Mouse (Mus musculus) embryonic stem cell, embryonic (primary cell): ENCODE data around the gene Erich4.

Source experiments
- CTCF ChIA-PET, 4 experiments: fragments of 300-600 bp in 2 of 4; fragments of 350-600 bp in 2 of 4; sonication (Branson Sonifier 250); formaldehyde crosslinking; loops; one replicate each; lab custom pipeline; 2022; ENCODE audit warnings: inconsistent platforms in 2 of 4; lab: Charles Lee
- POLR2A ChIA-PET, 4 experiments: fragments of 300-600 bp in 2 of 4; fragments of 350-600 bp in 2 of 4; sonication (Branson Sonifier 250); formaldehyde crosslinking; loops; one replicate each; lab custom pipeline; 2022; ENCODE audit warnings: antibody characterized with exemption in 4 of 4, inconsistent platforms in 1 of 4; lab: Charles Lee

Gene Erich4

DNA sequence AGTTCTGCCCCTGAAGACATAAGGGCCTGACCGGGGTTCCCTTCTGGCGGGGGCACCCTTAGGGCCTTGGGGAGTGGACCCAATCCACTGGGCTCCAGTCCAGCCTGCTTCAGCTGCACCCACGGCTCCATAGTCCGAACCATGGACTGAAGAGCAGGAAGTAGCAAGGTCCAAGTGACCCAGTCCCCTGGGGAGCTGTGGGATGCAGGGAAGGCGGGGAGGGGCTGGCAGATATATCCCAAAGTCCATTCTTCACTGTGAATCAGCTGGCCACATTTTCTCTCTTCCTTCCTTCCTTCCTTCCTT is at the start of gene Erich4:
Gene Erich4 (minus strand): TSS at position 187 of the 306 bp plus-strand sequence.
- CTCF ChIA-PET: interaction anchor here in 1 of 4 experiments (1.1 to 1.6 kb wide), 2 partner anchors 8 to 16 kb away, joined by 3 to 7 read pairs; no protein-coding TSS in a partner anchor
- POLR2A ChIA-PET: interaction anchor here in 2 of 4 experiments (0.5 to 1.6 kb wide), 4 partner anchors 9 to 219 kb away, joined by 3 to 4 read pairs (median 4); no protein-coding TSS in a partner anchor

DNA sequence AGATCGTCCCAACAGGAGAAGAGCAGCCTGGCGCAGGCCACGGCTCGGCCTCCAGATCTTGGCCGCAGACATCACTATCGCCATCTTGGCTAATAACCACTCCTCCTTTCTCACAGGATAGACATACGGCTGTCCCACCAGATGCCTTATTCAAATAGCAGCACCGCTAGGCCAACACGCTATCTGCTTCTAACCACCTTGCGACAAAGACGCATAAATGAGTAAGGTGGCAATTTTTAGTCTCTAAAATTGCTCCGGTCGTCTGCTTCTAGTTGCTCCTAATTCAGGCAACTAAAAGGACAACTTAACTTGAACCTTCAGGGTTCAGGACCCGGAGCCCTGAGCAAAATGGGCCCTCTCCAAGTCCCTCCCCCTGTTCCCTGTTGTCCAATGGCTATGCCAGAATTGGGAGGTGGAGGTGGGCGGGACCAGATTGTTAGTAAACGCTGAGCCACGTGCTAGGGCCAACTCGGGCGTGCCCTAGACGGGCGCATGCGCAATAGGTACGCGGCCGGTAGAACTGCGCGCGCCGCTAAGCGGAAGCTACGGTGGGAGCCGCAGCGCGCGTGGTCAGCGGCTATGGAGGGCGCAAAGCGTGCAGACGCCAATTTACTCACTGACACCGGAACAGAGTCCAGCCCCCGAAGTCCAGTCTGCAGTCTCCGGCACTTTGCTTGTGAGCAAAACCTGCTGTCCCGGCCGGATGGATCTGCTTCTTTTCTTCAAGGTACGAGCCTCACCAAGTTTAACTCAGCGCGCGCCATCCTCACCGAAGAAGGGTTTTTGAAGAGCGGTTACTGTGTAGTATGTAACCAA is 43.2 kb upstream of the Erich4 start, which contains the start of the genes Bckdha and Exosc5:
Gene Bckdha (minus strand): TSS at position 325 of the 816 bp plus-strand sequence.
Gene Exosc5 (plus strand): TSS at position 508 of the 816 bp plus-strand sequence.
- ChIA-PET CTCF (interaction anchor here in 3 of 4 experiments (0.6 to 1.5 kb wide), 6 partner anchors 9 to 1781 kb away, joined by 3 to 5 read pairs (median 4); partner anchors contain the start of gene B9d2 (in 1 of the 3)), POLR2A (interaction anchor here in 3 of 4 experiments (0.6 to 8.5 kb wide), 28 partner anchors 9 to 1454 kb away, joined by 3 to 73 read pairs (median 3); partner anchors contain the start of genes B9d2 (in 2 of the 3), Tmem91 (in 2 of the 3), Dmac2 (in 1 of the 3) and Hnrnpul1 (in 1 of the 3))

DNA sequence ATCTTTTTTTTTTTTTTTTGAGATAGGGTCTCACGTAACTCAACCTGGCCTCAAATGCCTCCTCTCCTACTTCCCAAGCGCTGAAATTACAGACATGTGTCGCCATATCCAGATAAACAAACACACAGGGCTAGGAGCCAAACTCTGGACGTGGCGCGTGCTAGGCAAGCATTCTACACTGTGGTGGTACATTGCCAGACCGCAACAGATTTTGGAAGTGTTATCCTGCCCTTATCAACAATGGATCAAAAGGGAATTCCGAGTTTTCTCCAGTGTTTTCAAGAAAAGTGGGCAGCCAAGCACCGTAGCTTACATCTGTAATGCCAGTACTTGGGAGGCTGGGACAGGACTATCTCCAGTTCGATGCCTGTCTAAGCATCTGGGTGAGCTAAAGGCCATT is 42.1 kb upstream of the Erich4 start:
- POLR2A ChIA-PET: interaction anchor here in 3 of 4 experiments (0.6 to 8.5 kb wide), 9 partner anchors 10 to 125 kb away, joined by 3 to 73 read pairs (median 6); partner anchors contain the start of genes B9d2 (in 1 of the 3) and Dmac2 (in 1 of the 3)
- CTCF ChIA-PET: interaction anchor here in 1 of 4 experiments (0.7 kb wide), 1 partner anchor 1259 kb away, joined by 4 read pairs; the partner anchor contains the start of gene Smg9

DNA sequence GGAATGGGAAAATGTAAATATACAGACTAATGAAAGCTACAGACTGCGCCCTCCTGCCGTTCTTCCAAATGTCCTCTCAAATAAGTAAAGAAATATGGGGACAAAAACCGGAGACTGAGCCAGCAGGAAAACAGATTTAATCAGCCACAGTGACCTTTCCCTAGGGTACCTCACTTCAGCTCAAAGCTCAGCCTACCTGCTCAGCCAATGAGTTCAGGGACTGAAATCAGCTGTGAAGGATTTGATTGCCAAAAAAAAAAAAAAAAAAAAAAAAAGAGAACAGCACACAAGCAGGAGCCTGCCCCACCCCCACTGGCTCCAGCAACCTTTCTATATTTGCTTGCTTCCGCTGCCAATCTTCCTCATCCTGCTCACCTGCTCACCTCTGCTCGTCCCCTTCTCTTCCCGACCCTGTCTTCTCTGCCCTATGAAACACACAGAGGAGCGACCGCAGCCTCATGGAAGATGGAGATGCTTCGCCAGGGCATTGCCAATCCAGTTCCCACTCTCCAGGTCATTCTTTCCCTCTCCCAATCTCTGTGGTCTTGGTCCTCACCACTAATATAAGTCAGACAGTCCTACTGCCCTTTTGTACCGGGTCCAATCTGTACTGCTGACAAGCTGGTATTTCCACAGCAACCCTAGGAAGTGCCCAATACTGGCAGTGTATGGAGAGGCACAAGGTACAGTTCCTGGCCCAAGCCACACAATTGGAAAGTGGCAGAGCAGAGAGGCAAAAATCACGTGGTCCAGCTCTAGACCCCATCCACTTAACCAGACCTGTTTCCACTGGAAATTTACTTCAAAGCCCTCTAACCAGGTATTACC is 40.1 kb upstream of the Erich4 start:
- ChIA-PET CTCF (interaction anchor here (0.6 to 2.1 kb wide), 8 partner anchors 16 to 1638 kb away, joined by 3 to 8 read pairs (median 4); partner anchors contain the start of gene Tmem91 (in 1 of the 4)), POLR2A (interaction anchor here (0.6 to 8.5 kb wide), 17 partner anchors 8 to 229 kb away, joined by 3 to 73 read pairs (median 5); partner anchors contain the start of genes B9d2 (in 2 of the 4), Hnrnpul1 (in 2 of the 4) and Tmem91 (in 1 of the 4))

DNA sequence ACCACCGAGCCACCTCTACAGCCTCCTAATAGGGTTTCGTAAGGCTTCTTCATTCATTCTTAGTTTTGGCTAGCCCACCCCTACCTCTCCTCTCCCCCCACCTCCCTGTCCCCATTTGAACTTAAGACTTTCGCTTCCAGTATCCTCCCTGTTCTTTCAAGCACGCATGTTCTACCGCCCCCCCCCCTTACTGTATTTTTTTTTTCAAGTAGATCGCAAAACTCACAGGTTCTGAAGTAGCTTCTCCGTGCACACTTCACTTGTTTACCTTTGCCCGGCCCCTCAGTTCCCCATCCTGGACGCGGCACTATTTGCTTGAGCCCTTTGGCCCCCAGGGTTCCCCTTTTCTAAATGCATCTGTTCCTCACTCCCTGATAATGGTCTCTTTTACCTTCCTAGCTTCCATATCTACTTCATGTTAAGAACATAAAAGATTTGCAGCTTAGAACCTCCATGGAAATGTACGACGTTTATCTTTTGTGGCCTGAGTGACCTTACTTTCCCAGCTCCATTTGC is 36.6 kb upstream of the Erich4 start:
- ChIA-PET CTCF (interaction anchor here in 1 of 4 experiments (0.7 kb wide), 1 partner anchor 22 kb away, joined by 3 read pairs; no protein-coding TSS in a partner anchor), POLR2A (interaction anchor here in 2 of 4 experiments (0.6 to 2.3 kb wide), 11 partner anchors 8 to 1834 kb away, joined by 4 to 10 read pairs (median 6); partner anchors contain the start of genes B9d2 (in 1 of the 2), Sertad1 (in 1 of the 2) and Tmem91 (in 1 of the 2))

DNA sequence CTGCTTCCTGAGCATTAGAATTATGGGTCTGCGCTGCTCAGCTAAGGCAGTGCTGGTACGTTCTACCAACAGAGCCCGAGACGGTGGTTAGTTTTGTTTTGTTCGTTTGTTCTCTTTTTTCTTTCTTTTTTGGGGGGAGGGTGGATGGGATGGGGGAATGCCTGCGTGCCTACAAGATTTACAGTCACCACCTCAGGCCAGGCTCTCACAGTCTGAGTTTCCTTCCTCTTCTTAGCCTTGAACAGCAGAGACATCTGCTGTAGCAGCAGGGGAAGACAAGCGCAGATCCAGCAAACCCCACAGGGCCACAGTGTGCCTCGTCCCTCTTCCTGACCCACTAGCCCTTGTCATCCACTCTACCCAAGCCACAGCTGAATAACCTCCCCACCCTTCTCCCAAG is 35.6 kb upstream of the Erich4 start:
- POLR2A ChIA-PET: interaction anchor here in 2 of 4 experiments (0.5 to 2.3 kb wide), 7 partner anchors 11 to 210 kb away, joined by 3 to 10 read pairs (median 6); partner anchors contain the start of genes B9d2 (in 1 of the 2) and Tmem91 (in 1 of the 2)
- CTCF ChIA-PET: interaction anchor here in 2 of 4 experiments (0.6 to 0.9 kb wide), 3 partner anchors 26 to 1607 kb away, joined by 3 to 6 read pairs (median 4); no protein-coding TSS in a partner anchor

DNA sequence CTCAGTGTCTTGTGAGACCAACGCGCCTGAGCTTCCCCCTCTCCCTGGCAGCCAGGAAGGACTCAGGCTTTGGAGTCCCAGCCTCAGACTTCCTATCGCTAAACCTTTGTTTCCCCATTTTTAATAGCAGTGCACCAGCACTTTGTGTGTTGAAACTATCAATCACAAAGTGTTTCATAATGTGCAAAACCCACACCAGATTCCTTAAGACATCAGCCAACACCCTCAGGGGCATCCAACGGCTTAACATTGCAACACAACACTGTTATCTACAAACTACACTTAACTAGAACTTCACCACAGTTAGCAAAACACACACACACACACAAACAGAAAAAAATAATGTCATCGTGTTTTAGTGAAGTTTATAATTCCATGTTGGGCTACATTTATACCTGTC is 34.1 kb upstream of the Erich4 start:
- CTCF ChIA-PET: no interaction called here
- POLR2A ChIA-PET: interaction anchor here in 1 of 4 experiments (0.5 to 1.2 kb wide), 3 partner anchors 9 to 66 kb away, joined by 3 read pairs; partner anchors contain the start of genes Bckdha and Exosc5

DNA sequence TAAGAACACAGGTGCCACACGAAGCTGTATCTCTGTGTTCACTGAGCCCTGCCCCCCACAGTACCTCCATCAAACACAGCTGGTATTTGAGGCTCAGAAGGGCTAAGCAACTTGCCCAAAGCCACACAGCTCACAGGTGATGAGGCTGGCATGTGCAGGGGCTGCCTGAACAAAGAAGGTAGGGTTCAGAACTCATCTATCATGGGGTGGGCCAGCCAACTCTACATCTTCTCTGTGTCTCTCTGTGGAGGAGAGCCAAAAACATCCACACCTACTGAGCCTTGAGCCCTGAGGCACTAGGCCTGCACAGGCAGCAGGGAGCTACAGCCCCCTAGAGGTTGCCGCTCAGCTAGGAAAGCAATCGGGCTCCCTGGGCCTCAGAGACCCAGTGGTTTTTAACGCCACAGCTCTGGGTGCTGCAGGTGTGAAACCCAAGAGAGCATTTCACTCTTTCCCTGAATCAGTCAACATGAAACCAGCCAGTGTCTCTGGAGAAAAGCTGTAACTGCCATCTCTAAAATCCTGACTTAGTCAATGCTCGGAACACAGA is 32.0 kb upstream of the Erich4 start:
- POLR2A ChIA-PET: interaction anchor here (0.7 to 3.0 kb wide), 25 partner anchors 9 to 1739 kb away, joined by 3 to 14 read pairs (median 4); partner anchors contain the start of genes B9d2 (in 2 of the 4), B3gnt8 (in 1 of the 4), Dmac2 (in 1 of the 4) and Exosc5 (in 1 of the 4)
- CTCF ChIA-PET: interaction anchor here (0.7 to 2.2 kb wide), 13 partner anchors 10 to 728 kb away, joined by 3 to 14 read pairs (median 4); partner anchors contain the start of genes B3gnt8 (in 1 of the 4) and Tmem91 (in 1 of the 4)

DNA sequence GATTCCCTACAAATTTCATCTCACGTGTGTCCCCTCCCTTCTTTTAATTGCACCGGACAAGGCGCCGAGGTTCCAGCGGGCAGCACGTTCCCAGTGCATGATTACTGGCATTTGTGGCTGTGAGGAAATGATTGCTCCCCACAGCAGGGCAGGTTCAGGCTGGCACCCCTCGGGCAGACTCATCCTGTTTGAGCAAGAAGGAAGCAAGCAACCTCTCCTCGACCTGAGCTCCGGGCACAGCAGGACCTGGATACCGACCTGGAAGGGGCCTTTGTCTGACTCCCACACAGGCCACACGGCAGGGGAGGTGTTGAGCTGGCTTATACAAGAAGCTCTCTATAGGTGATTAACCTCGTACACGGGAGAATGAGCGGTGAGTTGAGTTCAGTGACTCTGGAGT is 29.4 kb upstream of the Erich4 start:
- ChIA-PET POLR2A (interaction anchor here in 3 of 4 experiments (0.8 to 3.9 kb wide), 15 partner anchors 9 to 43 kb away, joined by 3 to 20 read pairs (median 3); partner anchors contain the start of genes B9d2 (in 1 of the 3), Bckdha (in 1 of the 3), Dmac2 (in 1 of the 3) and Exosc5 (in 1 of the 3)), CTCF (interaction anchor here in 1 of 4 experiments (0.5 kb wide), 1 partner anchor 91 kb away, joined by 3 read pairs; no protein-coding TSS in a partner anchor)

DNA sequence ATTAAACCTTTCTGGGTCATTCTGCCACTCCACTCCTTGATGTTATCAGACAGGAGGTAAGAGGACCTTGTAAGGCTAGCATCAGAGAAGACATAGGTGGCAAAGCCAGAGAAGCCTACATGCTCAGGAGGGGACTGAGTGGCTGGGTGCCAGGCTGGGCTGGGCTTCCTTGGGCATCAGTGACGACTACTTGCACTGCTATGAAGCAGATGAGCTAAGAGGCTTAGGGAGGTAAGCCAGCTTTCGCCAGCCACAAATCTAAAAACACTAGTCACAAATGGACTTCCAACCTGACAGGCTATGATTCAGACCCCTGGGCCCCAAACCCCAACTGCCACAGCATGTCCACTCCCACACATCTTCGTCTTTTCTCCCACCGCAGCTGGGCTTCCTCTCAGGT is 28.9 kb upstream of the Erich4 start:
- ChIA-PET CTCF (interaction anchor here in 1 of 4 experiments (0.5 kb wide), 1 partner anchor 92 kb away, joined by 3 read pairs; no protein-coding TSS in a partner anchor), POLR2A (interaction anchor here in 2 of 4 experiments (0.8 to 3.9 kb wide), 11 partner anchors 12 to 43 kb away, joined by 3 to 20 read pairs (median 3); partner anchors contain the start of genes B9d2 (in 1 of the 2), Bckdha (in 1 of the 2), Dmac2 (in 1 of the 2) and Exosc5 (in 1 of the 2))

DNA sequence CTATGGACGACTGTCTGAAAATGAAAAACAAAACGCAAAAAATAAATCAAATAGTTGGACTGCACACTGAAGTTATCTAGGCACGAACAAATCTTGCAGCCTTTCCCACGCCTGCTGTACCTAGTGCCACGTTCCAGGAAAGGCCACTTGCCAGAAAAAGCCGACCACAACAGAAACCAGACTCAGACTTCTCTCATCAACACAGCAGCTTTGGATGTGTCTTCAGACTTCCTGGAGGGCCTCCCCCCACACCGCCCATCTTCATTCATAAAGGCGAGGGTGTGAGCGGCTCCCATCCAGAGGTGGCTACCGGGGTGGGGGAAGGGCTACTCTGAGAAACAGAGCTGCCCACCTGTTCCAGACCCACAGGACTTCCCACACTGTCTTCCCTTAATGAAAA is 28.4 kb upstream of the Erich4 start:
- ChIA-PET POLR2A (interaction anchor here in 2 of 4 experiments (0.8 to 3.9 kb wide), 8 partner anchors 13 to 44 kb away, joined by 3 to 20 read pairs (median 4); partner anchors contain the start of genes Bckdha (in 1 of the 2), Dmac2 (in 1 of the 2) and Exosc5 (in 1 of the 2)), CTCF (no interaction called here)

DNA sequence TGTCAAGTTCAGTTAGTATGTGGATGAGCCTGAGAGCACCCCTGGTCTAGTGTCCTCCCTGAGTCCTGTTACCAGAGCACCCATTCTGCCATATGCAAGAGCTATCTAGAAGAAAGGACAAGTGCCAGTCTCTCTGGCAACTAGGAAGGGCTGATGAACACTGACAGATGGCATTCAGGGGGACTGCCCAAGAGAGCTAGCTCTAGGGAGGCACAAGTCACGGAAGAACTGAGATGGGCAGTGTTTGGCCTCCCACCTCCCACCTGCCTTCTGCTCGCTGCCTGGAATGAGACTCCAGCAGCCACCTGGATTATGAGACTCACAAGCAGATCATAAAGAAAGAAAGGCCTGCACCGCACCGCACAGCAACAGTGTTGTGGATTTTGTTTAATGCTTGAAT is 24.1 kb upstream of the Erich4 start:
- POLR2A ChIA-PET: interaction anchor here in 1 of 4 experiments (0.7 kb wide), 1 partner anchor 754 kb away, joined by 3 read pairs; no protein-coding TSS in a partner anchor
- CTCF ChIA-PET: interaction anchor here in 1 of 4 experiments (0.6 kb wide), 1 partner anchor 60 kb away, joined by 3 read pairs; no protein-coding TSS in a partner anchor

DNA sequence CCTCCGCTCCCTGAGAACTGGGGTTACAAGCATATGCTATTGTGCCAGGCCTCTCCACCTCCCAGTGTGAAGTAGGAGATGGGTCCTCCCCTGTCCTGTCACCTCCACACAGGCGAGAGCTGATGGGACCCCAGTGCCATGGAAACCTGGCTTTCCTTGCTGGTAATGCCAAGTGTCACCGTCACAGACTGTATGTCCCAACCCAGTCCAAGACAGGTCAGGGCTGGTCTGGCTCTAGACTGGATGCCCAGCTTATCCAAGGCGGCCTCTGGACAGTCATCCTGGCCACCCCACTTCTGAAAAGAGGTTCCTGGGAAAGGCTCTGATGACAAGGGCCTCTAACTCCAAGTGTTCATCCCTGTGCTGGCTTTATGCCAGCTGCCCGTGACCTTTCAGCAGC is 21.4 kb upstream of the Erich4 start:
- ChIA-PET POLR2A (interaction anchor here (0.6 to 2.2 kb wide), 11 partner anchors 8 to 44 kb away, joined by 3 to 9 read pairs (median 3); partner anchors contain the start of genes B9d2 (in 1 of the 4) and Exosc5 (in 1 of the 4)), CTCF (interaction anchor here in 1 of 4 experiments (0.7 kb wide), 1 partner anchor 234 kb away, joined by 3 read pairs; no protein-coding TSS in a partner anchor)

DNA sequence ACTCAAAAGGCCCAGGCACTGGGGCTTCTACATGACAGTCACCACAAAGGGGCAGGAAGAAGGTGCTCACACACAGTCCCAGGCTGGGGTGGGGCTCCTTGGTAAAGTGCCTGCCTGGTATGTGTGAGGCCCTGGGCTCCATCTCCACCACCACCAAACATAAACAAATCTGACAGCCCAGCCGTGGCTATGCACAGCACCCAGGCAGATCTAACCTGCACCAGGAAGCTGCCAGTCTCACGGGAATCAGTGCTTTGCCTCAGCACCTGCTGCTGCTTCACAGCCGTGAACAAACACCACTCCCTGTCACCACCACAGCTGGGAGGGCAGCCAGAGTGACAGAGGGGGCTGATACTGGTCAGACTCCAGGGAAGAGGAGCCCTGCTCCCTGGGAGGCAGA is 20.7 kb upstream of the Erich4 start:
- ChIA-PET CTCF (no interaction called here), POLR2A (no interaction called here)

DNA sequence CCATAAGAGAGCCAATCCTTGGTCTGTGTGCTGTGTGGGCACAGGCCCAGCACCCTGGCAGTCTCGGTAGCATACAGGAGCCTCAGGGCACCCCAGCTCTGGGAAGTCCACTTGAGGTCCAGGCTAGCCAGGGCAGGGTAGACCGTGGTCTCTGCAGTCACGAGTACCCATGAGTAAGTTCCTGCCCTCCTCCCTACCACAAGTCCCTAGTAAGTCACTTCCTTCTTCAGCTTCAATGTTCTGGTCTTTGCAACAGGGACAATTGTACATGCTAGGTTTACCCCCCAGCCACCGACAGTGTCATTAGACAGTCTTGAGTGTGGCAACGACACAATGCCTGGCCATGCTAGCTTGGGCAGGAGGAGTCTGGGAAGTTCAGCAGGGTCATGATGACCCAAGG is 17.0 kb upstream of the Erich4 start:
- ChIA-PET POLR2A (interaction anchor here in 2 of 4 experiments (0.8 to 1.2 kb wide), 2 partner anchors 8 to 207 kb away, joined by 3 read pairs; no protein-coding TSS in a partner anchor), CTCF (no interaction called here)

DNA sequence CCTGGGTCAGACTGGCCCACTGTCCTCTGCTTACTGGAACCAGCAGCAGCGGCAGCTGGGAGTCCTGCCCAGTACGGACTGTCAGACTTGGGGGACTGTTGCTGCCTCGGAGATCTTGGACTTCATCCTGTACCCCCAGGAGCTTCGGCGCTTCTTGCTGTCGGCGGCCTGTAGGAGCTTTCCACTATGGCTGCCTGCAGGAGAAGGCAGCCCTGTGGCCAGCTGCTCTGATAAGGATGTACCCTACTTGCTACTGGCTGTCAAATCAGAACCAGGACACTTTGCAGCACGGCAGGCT is 12.6 kb upstream of the Erich4 start:
- POLR2A ChIA-PET: interaction anchor here in 2 of 4 experiments (0.6 to 1.5 kb wide), 7 partner anchors 9 to 361 kb away, joined by 3 to 5 read pairs (median 3); partner anchors contain the start of genes Bckdha (in 1 of the 2), Cic (in 1 of the 2), Dmac2 (in 1 of the 2) and Exosc5 (in 1 of the 2)
- CTCF ChIA-PET: interaction anchor here in 2 of 4 experiments (0.6 to 1.4 kb wide), 2 partner anchors 24 to 47 kb away, joined by 4 to 10 read pairs; partner anchors contain the start of gene Tmem91 (in 1 of the 2)
